Mouse (Mus musculus) embryonic facial prominence, embryonic 10.5 days (tissue): ENCODE data around the gene 6330409D20Rik. TPM values are rescaled to one million over a fixed set of nuclear protein-coding genes. Genes with fewer than 3 reads are reported as not detected.

Source experiments
- DNase-seq: peaks from one replicate; pipeline ENCODE4 v3.0.0-alpha.2; 2017; ENCODE audit warnings: low spot score
- H3K27ac ChIP-seq: fragments of 300-500 bp; sonication (generic); replicated peaks from 2 replicates; pipeline ENCODE4 v1.5.1; 2016; ENCODE audit warnings: mild to moderate bottlenecking
- H3K27me3 ChIP-seq: fragments of 300-500 bp; sonication (generic); replicated peaks from 2 replicates; pipeline ENCODE4 v1.6.1; 2016; ENCODE audit warnings: low read depth, mild to moderate bottlenecking; ENCODE audit not compliant: poor library complexity, severe bottlenecking
- H3K36me3 ChIP-seq: fragments of 300-500 bp; sonication (generic); replicated peaks from 2 replicates; pipeline ENCODE4 v1.6.1; 2016; ENCODE audit warnings: mild to moderate bottlenecking, moderate library complexity
- H3K4me1 ChIP-seq: fragments of 300-500 bp; sonication (generic); 2 replicates; pipeline ENCODE4 v1.6.1; 2016
- H3K4me3 ChIP-seq: fragments of 300-500 bp; sonication (generic); 2 replicates; pipeline ENCODE4 v1.5.1; 2016; ENCODE audit warnings: mild to moderate bottlenecking, moderate library complexity
- H3K9me3 ChIP-seq: fragments of 300-500 bp; sonication (generic); 2 replicates; pipeline ENCODE4 v1.6.1; 2016; ENCODE audit warnings: mild to moderate bottlenecking
- WGBS: fragments of 180-500 bp; shearing (Covaris S2); methylation state at CpG from one replicate; pipeline ENCODE4 v1.1.7; 2016; 5-methylcytosine and 5-hydroxymethylcytosine counted together
- polyA plus RNA-seq: library from polyadenylated mRNA; unstranded; fragments of >200 nt; fragmentation: Nextera tagmentation; extraction: Ambion mirVana; gene quantifications from 2 replicates; pipeline ENCODE4 v1.2.1, GENCODE M21; 2016

Gene 6330409D20Rik
- polyA plus RNA-seq, 1 experiment from 2014 or later: 0.57 TPM

DNA sequence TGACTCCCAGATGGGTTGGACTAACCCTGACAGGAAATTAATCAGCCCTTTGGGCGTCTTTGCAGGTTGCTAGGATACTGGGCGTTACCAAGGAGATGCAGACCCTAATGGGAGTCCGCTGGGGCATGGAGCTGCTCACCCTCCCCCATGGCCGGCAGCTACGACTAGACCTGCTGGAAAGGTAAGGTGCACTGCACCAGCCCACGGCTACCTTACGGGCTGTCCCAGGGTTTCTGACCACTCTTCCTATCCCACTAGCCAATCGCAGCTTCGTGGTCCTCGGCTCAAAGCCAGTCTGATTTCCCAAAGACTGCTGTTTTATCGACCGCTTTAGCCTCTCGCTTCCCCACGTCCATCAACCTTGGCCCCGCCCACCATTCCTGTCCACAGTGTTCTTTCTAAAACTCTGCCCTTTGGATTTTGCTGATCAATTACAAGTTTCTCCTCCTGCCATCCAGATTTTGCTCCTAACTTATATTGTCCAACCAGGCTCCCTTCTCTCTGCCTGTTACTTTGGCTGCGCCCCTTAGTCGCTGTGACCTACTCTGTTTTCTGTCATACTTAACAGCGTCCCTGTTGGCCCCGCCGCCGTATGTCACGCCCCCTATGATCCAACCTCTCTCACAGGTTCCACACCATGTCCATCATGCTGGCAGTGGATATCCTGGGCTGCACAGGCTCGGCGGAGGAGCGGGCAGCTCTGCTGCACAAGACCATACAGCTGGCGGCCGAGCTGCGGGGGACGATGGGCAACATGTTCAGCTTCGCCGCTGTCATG, 10.3 kb upstream of the 6330409D20Rik start:
- Histone ChIP-seq H3K4me3 (peak overlapping the region; percentile 54), H3K36me3 (peaks cover 70% of the 10 kb centered on the region), H3K9me3 (no peaks in the 10 kb centered on the region), H3K27ac (peak overlapping the region; percentile 66), H3K27me3 (peaks cover 11% of the 10 kb centered on the region; the same call in 1 of the 2 replicates), H3K4me1 (peaks cover 28% of the 10 kb centered on the region)
- WGBS: 3% methylated on average over 31 of the region's 31 CpGs
- peak; percentile 88 for DNase-seq

DNA sequence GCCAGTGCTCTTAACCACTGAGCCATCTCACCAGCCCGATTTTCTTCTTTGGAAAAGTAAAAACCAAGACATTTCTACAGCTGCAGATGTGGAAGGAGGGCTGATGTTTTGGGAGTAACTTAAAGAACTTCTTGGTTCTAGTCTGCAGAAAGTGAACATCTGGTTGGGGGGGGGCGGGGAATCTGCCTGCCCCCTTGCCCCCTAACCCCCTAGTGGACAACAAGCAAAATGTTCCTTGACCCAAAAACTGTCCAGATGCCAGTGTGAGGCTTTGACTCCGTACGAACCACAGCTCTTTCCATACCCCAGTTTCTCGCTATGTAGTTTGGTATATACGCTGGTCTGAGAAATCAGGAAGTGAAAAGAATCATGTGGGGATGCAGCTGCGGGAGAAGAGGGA, 9.4 kb upstream of the 6330409D20Rik start:
- Histone ChIP-seq H3K4me3 (peak overlapping the region; percentile 54; the same call in 1 of the 2 replicates), H3K9me3 (no peaks in the 10 kb centered on the region), H3K36me3 (peaks cover 78% of the 10 kb centered on the region), H3K27me3 (peaks cover 11% of the 10 kb centered on the region; the same call in 1 of the 2 replicates), H3K4me1 (peaks cover 32% of the 10 kb centered on the region), H3K27ac (no peak overlapping the region)
- 69% methylated on average over 7 of the region's 7 CpGs for WGBS
- DNase-seq: no peak

DNA sequence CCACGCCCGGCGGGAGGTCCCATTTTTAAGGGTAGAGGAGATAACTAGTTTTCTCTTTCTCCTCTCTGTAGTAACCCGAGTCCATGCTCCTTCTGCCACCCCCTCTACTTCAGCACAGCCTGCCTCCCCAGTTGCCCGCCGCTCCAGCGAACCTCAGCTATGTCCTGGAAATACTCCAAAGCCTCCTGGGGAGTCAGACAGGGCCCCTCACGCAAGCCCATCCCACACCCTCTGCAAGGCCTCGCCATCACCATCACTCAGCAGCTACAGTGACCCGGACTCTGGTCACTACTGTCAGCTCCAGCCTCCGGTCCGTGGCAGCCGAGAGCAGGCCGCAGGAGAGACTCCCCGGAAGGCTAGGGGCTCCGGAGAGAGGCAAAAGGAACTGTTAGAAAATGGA, 8.3 kb upstream of the 6330409D20Rik start:
- peaks cover 11% of the 10 kb centered on the region for H3K27me3 ChIP-seq
- no peaks in the 10 kb centered on the region for H3K9me3 ChIP-seq
- 93% methylated on average over 16 of the region's 16 CpGs for WGBS
- peaks cover 32% of the 10 kb centered on the region for H3K4me1 ChIP-seq
- H3K36me3 ChIP-seq: peaks cover 77% of the 10 kb centered on the region
- H3K27ac ChIP-seq: peak overlapping the region; percentile 19; the same call in 1 of the 2 replicates
- no peak for DNase-seq
- peak overlapping the region; percentile 8; the same call in 1 of the 2 replicates for H3K4me3 ChIP-seq

DNA sequence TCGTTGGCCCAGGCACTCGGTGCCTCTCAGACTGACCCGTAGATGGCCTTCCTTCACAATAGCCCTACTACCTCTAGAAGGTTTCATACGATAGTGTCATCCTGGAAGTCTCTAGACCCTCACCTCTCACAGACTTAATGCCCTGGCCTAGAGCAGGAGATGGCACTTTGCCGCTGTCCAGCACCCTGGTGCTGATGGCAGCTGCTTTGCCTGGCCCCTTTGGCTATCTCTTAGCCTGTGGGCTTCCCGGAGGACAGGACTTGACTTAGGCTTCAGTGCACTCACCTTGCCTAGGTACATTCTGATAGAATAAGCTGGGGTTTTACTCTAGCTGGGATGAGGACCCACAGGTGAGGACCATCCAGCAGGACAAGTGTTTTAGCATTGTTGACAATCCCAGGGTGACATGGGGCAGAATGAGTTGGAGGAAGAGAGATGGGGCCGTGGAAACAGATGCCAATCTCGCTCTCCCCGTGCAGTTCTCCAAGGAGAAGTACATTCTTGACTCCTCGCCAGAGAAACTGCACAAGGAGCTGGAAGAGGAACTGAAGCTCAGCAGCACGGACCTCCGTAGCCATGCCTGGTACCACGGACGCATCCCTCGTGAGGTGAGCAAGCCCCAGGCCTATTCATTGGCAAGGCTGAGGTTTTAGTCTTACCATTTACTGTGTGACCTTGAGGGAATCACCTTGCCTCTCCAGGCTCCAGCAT, 3.6 kb upstream of the 6330409D20Rik start:
- H3K27me3 ChIP-seq: peaks cover 47% of the 10 kb centered on the region
- WGBS: 77% methylated on average over 15 of the region's 15 CpGs
- no peaks in the 10 kb centered on the region for H3K9me3 ChIP-seq
- H3K4me1 ChIP-seq: peaks cover 28% of the 10 kb centered on the region
- no peak for DNase-seq
- no peak overlapping the region for H3K27ac ChIP-seq
- peaks cover 51% of the 10 kb centered on the region for H3K36me3 ChIP-seq
- H3K4me3 ChIP-seq: no peak overlapping the region

DNA sequence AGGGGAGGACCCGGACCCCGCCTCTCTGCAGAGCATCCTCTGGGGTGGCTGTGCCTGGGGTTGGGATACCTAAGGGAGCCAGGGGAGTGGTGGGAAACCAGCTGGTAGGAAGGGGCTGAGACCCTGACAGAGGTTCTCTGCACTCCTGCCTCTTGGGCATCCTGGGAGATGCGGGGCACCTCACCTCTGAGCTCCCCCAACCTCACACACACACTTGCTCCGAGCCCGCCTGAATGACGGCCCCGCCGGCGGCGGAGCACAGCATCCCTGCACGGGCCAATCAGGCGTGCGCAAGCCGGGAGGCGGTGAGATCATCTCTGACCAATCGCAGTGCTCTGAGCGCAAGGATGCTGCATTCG, 1.3 kb upstream of the 6330409D20Rik start:
- no peaks in the 10 kb centered on the region for H3K9me3 ChIP-seq
- WGBS: 2% methylated on average over 18 of the region's 18 CpGs
- H3K4me3 ChIP-seq: peak overlapping the region; percentile 73
- H3K4me1 ChIP-seq: peaks cover 32% of the 10 kb centered on the region
- peak overlapping the region; percentile 78 for H3K27ac ChIP-seq
- peak; percentile 83 for DNase-seq
- peaks cover 39% of the 10 kb centered on the region for H3K36me3 ChIP-seq
- peaks cover 49% of the 10 kb centered on the region for H3K27me3 ChIP-seq

DNA sequence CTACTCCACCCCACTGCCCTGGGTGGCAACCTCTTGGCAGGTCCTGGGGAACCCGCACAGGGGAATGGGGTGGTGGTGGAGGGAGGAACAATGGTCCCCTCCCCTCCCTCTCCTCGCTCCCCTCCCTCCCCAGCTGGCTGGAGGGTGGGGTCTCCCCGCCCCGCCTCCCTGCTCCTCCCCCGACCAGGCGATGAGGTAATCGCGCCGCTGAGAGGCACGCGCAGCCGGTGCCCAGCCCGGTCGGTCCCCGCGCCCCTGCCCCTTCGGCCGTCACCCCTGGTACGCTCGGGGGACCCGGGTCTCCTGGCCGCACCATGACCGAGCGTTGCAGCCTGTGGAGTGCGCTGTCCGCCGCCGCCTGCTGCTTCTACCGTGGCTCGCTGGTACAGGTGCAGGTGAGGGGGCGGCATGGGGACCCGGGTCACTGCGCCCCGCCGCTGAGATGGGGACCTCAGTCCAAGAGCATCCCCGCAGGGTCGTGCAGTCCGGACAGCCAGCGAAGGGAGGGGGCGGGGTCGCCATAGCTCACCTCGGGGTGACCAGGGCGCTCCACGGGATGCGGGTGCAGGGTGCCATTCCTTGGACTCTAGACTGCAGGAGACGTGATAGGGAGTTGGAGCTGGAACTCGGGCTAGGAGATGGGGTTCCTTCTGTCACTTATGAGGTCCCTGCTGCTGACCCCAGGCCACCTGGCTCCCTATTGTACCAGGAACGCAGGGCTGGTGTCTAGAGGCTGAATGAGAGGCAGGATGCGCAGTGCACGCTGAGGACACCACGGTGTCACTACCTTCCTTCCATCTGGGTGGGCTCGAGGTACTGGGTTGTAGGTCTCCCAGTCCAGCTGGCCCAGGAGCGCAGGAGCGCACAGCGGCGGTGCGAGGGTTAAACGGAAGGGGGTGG, 707 bp upstream of the 6330409D20Rik start:
- Histone ChIP-seq H3K27me3 (peaks cover 49% of the 10 kb centered on the region), H3K27ac (peak overlapping the region; percentile 78)
- 2% methylated on average over 58 of the region's 58 CpGs for WGBS

DNA sequence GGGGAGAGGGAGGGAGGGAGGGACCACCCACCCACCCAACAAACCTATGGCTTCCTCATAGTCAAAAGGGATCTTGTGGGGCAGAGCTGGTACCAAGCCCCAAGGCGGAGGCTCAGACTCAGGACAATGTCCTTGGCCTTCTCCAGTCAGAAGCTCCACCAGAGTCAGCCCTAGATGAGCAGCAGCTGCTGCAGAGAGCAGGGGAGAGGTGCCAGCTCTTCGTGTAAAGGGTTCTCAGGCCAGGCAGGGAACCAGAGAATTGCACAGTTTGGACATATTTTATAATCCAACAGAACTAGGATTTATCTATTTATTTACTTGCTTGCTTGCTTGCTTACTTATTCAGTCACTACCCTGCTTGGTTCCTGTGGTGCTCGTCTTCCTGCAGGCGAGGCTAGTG, 1.5 kb downstream of the 6330409D20Rik start:
- Histone ChIP-seq H3K27me3 (peaks cover 49% of the 10 kb centered on the region), H3K36me3 (peaks cover 11% of the 10 kb centered on the region), H3K4me1 (peaks cover 54% of the 10 kb centered on the region), H3K9me3 (no peaks in the 10 kb centered on the region), H3K4me3 (no peak overlapping the region), H3K27ac (no peak overlapping the region)
- DNase-seq: no peak
- WGBS: 69% methylated on average over 4 of the region's 4 CpGs

More for the DNA sequence above, 707 bp upstream of the 6330409D20Rik start:
- Histone ChIP-seq H3K36me3 (peaks cover 33% of the 10 kb centered on the region), H3K4me3 (peak overlapping the region; percentile 73), H3K4me1 (peaks cover 37% of the 10 kb centered on the region), H3K9me3 (no peaks in the 10 kb centered on the region)
- peak; percentile 77 for DNase-seq

DNA sequence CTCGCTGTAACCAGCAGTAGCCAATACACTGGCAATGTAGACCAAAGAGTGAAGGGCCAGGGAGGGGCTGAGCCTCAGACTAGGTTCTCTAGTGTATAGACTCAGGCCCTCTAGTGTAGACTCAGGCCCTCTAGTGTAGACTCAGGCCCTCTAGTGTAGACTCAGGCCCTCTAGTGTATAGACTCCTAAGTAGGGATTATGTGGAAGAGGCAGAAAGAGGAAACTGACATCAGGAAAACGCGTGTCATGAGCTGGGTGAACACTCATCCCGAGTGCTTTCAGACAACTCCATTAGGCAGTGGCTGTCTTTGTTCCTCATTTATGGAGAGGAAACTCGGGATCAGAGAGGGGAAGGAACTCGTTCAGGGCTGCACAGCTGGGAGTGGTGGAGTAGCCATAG, 3.8 kb downstream of the 6330409D20Rik start:
- peaks cover 6% of the 10 kb centered on the region for H3K36me3 ChIP-seq
- no peak for DNase-seq
- 63% methylated on average over 6 of the region's 6 CpGs for WGBS
- peaks cover 64% of the 10 kb centered on the region for H3K4me1 ChIP-seq
- H3K9me3 ChIP-seq: no peaks in the 10 kb centered on the region
- no peak overlapping the region for H3K4me3 ChIP-seq
- peaks cover 28% of the 10 kb centered on the region for H3K27me3 ChIP-seq
- H3K27ac ChIP-seq: peak overlapping the region; percentile 40; the same call in 1 of the 2 replicates

DNA sequence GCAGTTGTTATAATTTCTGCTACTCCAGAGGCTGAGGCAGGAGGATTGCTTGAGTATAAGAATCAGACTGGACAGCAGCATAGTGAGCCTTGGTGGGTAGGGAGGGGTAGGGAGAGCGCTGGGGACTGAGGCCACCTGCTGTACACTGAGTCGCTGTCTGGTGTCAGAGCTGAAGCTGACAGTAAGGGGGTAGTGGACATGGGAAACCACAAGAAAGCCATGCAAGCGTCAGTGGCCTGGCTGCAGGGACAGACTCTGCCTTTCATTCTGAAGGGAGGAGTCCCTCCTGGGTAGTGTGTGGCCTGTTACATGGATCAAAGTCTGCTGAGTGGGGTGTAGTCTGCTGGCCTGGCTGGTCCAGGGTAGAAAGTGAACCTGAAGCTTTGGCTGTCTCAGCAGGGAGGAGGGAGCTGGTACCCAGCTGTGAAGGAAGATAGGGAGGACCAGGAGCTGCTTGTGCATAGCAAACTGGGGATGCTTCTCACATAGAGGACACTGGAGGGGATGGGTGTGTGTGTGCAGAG, 4.4 kb downstream of the 6330409D20Rik start:
- peaks cover 6% of the 10 kb centered on the region for H3K36me3 ChIP-seq
- H3K27ac ChIP-seq: peak overlapping the region; percentile 40; the same call in 1 of the 2 replicates
- no peaks in the 10 kb centered on the region for H3K9me3 ChIP-seq
- no peak for DNase-seq
- 47% methylated on average over 3 of the region's 3 CpGs for WGBS
- H3K4me1 ChIP-seq: peaks cover 64% of the 10 kb centered on the region
- peak overlapping the region; percentile 16; the same call in 1 of the 2 replicates for H3K4me3 ChIP-seq
- H3K27me3 ChIP-seq: peaks cover 22% of the 10 kb centered on the region

DNA sequence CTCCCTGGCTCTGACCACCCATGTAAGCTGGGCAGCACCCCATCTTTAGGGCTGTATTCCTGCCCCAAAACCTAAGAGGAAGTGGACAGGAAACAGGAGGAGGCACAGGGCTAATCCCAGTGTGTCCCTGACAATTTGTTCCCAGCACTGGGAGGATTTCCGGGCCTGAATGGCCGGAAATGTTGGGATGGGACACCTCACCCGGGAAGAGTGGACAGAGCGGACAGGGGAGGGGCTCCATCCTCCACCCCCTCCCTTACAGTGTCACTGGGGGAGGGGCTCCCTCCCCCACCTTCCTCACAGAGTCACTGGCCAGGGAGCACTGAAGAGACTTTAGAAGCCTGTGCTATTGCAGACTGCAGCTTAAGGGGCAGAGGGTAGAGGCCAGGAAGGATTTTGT, 5.9 kb downstream of the 6330409D20Rik start:
- Histone ChIP-seq H3K27me3 (peaks cover 8% of the 10 kb centered on the region), H3K27ac (peak overlapping the region; percentile 69), H3K4me1 (peaks cover 71% of the 10 kb centered on the region), H3K9me3 (no peaks in the 10 kb centered on the region), H3K36me3 (peaks cover 6% of the 10 kb centered on the region), H3K4me3 (peak overlapping the region; percentile 28; the same call in 1 of the 2 replicates)
- 48% methylated on average over 4 of the region's 4 CpGs for WGBS
- peak; percentile 46 for DNase-seq

DNA sequence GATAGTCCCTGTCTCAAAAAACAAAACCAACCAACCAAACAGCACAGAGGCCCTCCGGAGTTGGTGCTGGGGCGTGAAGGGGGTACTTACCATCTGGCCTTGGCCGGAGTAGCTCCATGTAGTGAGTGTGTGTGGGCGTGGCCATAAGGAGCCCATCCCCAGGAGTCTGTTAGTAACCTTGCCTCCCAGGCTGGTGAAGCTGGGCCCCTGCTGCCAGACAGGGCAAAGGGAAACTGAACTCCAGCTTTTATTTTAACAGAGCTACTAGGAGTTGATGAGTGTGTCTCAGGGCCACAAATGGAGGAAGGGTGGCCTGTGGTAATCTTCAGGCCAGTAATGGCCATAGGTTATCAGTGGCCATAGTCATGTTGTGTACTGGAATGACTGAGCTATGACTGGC, 6.3 kb downstream of the 6330409D20Rik start:
- peak overlapping the region; percentile 69 for H3K27ac ChIP-seq
- DNase-seq: no peak
- peaks cover 75% of the 10 kb centered on the region for H3K4me1 ChIP-seq
- peaks cover 3% of the 10 kb centered on the region; the same call in 1 of the 2 replicates for H3K27me3 ChIP-seq
- H3K9me3 ChIP-seq: no peaks in the 10 kb centered on the region
- peaks cover 6% of the 10 kb centered on the region for H3K36me3 ChIP-seq
- H3K4me3 ChIP-seq: peak overlapping the region; percentile 28; the same call in 1 of the 2 replicates
- WGBS: 51% methylated on average over 4 of the region's 4 CpGs

DNA sequence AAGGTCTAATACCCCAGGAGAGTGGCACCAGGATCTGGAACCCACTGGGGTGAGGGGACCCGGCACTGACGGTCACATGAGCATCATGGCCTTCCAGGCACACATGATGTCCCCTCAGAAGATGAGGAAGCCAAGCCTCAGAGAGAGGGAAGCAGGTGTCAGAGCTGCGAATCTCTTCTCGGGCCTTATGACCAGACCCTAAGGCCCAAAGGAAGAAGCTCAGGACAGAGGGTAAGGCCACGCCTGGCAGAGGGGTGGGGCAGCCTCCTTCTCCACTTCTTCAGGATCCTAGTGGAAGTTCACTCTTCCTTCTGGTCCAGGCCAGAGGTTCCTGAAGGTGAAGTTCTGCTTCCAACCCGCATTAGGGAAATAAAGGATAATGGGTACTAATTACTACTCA, 8.1 kb downstream of the 6330409D20Rik start:
- peaks cover 93% of the 10 kb centered on the region for H3K4me1 ChIP-seq
- H3K4me3 ChIP-seq: no peak overlapping the region
- DNase-seq: no peak
- WGBS: 71% methylated on average over 6 of the region's 6 CpGs
- peaks cover 5% of the 10 kb centered on the region for H3K36me3 ChIP-seq
- no peaks in the 10 kb centered on the region for H3K9me3 ChIP-seq
- no peaks in the 10 kb centered on the region for H3K27me3 ChIP-seq
- H3K27ac ChIP-seq: peak overlapping the region; percentile 82; the same call in 1 of the 2 replicates
